Mouse (Mus musculus): ENCODE results near the gene Bdh1. TPM values are rescaled to one million over a fixed set of nuclear protein-coding genes. Genes with fewer than 3 reads are reported as not detected.

The Bdh1 gene
- total RNA-seq (2023), result 35.8 TPM

DNA sequence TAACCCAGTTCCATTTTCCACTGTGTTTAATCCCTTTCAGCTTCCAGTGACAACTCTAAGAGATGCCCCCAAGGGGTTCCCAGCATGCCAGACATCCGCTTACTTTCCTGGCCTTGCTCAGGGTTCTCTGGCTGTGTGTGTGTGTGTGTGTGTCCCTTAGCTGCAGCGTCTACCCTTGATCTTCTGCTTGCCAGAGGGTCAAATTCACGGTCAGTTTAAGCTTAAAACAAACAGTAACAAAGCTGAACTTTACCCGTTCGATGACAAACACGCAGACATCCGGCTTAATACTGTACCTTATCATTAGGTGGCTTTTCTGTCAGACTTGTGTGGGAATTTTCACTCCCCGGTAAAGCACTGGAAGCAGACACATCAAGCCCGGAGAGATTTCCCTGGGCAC, at the start of gene Bdh1:
Gene Bdh1, plus strand, starts transcription at position 281 of the 400 bp plus-strand sequence.

Other genes starting within 250 kb of the Bdh1 start
- 49.0 TPM for gene Acap2, start 221.0 kb upstream of the Bdh1 start, total RNA-seq (2023)
- gene Ppp1r2, start 147.0 kb upstream of the Bdh1 start, total RNA-seq (2023), result 34.5 TPM
- gene Apod, start 107.5 kb upstream of the Bdh1 start, total RNA-seq (2023), result not detected
- 83.0 TPM for gene Dlg1, start 241.2 kb downstream of the Bdh1 start, total RNA-seq (2023)

Data from CD4-positive naive resting alpha-beta T cell, adult 76 days (primary cell).